Mouse (Mus musculus) heart, embryonic 11.5 days (tissue): ENCODE results near the gene Trim7. TPM values are rescaled to one million over a fixed set of nuclear protein-coding genes. Genes with fewer than 3 reads are reported as not detected.
"Not testable (repeated sequence)": the region's sequence is repeated elsewhere in the genome, so short reads cannot be mapped to it uniquely, and the experiment has no call there.

Experiments used
- ATAC-seq: fragments of 200-750 bp; cut with Nextera tagmentation; replicated peaks from 2 replicates; pipeline ENCODE4 v1.8.0; 2017; ENCODE audit warnings: moderate library complexity; ENCODE audit not compliant: insufficient number of reproducible peaks, low FRiP score, low TSS enrichment
- H3K27ac ChIP-seq: fragments of 300-500 bp; sonication (generic); 2 replicates; pipeline ENCODE4 v1.5.1; 2014; ENCODE audit warnings: mild to moderate bottlenecking, low read depth, low read length
- H3K27me3 ChIP-seq: fragments of 300-500 bp; sonication (generic); 2 replicates; pipeline ENCODE4 v1.6.1; 2014; ENCODE audit warnings: mild to moderate bottlenecking, low read length, mixed read lengths; ENCODE audit not compliant: control insufficient read depth, insufficient read depth
- H3K36me3 ChIP-seq: fragments of 300-500 bp; sonication (generic); 2 replicates; pipeline ENCODE4 v1.6.1; 2014; ENCODE audit warnings: mild to moderate bottlenecking, low read length, moderate library complexity, mixed read lengths; ENCODE audit not compliant: control insufficient read depth, insufficient read depth
- H3K4me1 ChIP-seq: fragments of 300-500 bp; sonication (generic); 2 replicates; pipeline ENCODE4 v1.6.1; 2014; ENCODE audit warnings: low read length; ENCODE audit not compliant: control insufficient read depth, insufficient read depth
- H3K4me2 ChIP-seq: fragments of 300-500 bp; sonication (generic); 2 replicates; pipeline ENCODE4 v1.6.1; 2014; ENCODE audit warnings: mild to moderate bottlenecking, moderate library complexity
- H3K4me3 ChIP-seq: fragments of 300-500 bp; sonication (generic); 2 replicates; pipeline ENCODE4 v1.5.1; 2014; ENCODE audit warnings: low read depth, low read length
- H3K9ac ChIP-seq: fragments of 300-500 bp; sonication (generic); 2 replicates; pipeline ENCODE4 v1.6.1; 2014; ENCODE audit warnings: mild to moderate bottlenecking, low read depth, low read length, moderate library complexity
- H3K9me3 ChIP-seq: fragments of 300-500 bp; sonication (generic); replicated peaks from 2 replicates; pipeline ENCODE4 v1.6.1; 2016; ENCODE audit warnings: low read length; ENCODE audit not compliant: control insufficient read depth
- WGBS: fragments of 180-500 bp; shearing (Covaris S2); extraction: QIAGEN DNeasy Blood & Tissue Kit; methylation state at CpG from one replicate; pipeline ENCODE4 v1.1.7; 2014; ENCODE audit not compliant: insufficient replicate concordance; 5-methylcytosine and 5-hydroxymethylcytosine counted together
- polyA plus RNA-seq: library from polyadenylated mRNA; unstranded; fragments of >200 nt; fragmentation: Nextera tagmentation; extraction: Ambion mirVana; gene quantifications from 2 replicates; pipeline ENCODE4 v1.2.1, GENCODE M21; 2014

The Trim7 gene
- polyA plus RNA-seq = 0.43 and 0.70 TPM in 2 replicates

DNA sequence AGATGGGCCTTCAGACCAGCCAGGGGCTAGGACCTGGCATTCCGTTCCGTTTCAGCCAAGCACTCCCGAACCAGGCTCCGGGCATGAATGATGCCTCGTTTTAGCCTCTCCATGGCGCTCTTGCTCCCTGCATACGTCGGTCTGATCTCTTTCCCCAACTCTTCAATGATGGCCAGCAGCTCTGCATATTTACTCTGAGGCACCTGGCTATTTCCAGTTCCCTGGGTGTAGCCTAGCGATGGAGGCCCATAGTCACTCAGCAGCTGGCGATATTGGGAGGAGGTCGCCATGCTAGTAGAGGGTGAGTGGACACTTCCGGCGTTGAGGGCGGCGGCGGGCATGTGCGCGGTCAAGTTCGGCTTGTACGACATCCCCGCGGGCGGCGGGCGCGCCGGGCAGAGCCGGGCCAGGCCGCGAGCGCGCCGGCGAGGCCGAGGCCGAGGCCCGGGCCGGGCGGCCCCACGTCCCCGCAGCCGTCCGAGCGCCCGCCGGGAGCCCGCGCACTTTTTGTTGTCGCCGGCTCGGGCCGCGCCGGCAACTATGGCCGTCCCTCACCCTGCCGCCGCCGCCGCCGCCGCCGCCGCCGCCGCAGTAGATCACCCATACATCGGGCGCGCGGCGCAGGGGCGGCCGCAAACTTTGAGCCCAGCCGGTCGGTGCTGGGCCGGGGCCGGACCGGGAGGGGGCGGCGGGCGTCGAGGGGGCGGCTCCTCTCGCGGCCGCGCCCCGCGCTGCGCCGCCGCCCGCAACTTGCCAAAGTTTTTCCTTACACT, at the start of gene Trim7, which contains the start of gene Gm12184:
Gene Trim7, plus strand, starts transcription at position 162 of the 773 bp plus-strand sequence.
Gene Gm12184, minus strand, starts transcription at position 677 of the 773 bp plus-strand sequence.
- Histone ChIP-seq H3K4me2 (peak within 1 kb of the TSS; percentile 66), H3K9ac (peak within 1 kb of the TSS; percentile 65; the same call in 1 of the 2 replicates), H3K4me3 (peak within 1 kb of the TSS; percentile 48)
- H3K9me3 ChIP-seq, H3K4me1 ChIP-seq, H3K27me3 ChIP-seq, H3K27ac ChIP-seq, H3K36me3 ChIP-seq: not testable (repeated sequence)
- ATAC-seq = peak; percentile 81
- under 1% methylated on average over 52 of the region's 92 CpGs for WGBS

DNA sequence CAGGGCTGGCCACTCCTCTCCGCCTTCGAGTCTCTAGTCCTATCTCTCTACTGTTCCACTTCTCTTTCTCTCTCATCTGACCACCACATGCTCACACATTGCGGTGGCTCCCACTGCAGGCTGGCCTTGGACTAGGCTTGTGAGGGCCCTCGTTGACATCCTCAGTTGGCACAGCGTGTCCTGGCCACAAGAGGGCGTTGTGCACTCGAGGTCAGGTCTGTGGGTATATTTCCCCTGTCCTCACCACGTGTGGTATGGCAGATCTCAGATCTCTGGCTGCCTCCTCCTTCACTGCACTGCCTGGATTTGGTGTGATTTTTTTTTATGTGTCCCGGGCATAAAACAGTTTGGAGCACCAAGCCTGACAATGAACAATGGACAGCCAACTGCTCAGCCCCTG, 49.3 kb upstream of the Trim7 start:
- Histone ChIP-seq H3K36me3 (no peaks in the 10 kb centered on the region), H3K9me3 (no peaks in the 10 kb centered on the region), H3K4me1 (no peaks in the 10 kb centered on the region), H3K4me3 (no peak overlapping the region), H3K27me3 (no peaks in the 10 kb centered on the region), H3K4me2 (no peak overlapping the region), H3K9ac (no peak overlapping the region), H3K27ac (no peak overlapping the region)
- ATAC-seq = no peak
- 39% methylated on average over 9 of the region's 9 CpGs for WGBS

DNA sequence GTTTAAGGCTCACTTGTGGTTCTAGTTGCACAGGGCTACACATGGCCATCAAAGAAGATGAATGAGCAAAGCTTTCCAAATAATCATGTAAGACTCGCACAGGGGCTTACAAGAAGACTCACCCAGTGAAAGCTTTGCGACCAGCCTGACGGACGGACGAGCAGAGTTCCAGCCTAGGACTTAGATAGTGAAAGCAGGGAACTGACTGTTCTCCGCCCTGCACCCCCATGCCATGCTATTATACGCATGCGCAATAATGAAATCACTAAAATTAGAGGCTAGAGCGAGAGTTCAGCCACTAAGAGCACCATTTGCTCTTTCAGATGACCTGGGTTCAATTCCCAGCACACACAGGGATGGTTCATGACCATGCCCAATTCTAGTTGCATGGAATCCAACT, 48.6 kb upstream of the Trim7 start:
- Histone ChIP-seq H3K9me3 (no peaks in the 10 kb centered on the region), H3K27me3 (no peaks in the 10 kb centered on the region), H3K4me2 (no peak overlapping the region), H3K4me1 (no peaks in the 10 kb centered on the region), H3K9ac (no peak overlapping the region), H3K27ac (no peak overlapping the region), H3K36me3 (no peaks in the 10 kb centered on the region), H3K4me3 (no peak overlapping the region)
- ATAC-seq = no peak
- 83% methylated on average over 9 of the region's 9 CpGs for WGBS

DNA sequence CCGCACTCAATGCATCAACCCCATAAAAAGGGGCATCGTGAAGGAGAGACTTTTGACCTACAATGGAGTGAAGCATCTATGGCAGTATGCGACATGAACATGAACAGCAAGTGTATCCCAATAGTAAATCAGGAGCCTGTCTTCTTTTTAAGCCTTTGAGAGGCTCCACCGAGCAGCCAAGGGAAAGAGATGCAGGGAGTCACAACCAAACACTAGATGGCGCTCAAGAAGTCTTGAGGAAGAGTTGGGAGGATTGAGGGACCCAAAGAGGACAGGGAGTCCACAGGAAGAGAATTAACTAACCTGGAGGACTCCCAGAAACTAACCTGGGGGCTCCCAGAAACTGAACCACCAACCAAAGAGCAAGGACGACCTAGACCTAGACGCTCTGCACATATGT, 46.5 kb upstream of the Trim7 start:
- 26% methylated on average over 7 of the region's 7 CpGs for WGBS
- Histone ChIP-seq H3K27me3 (no peaks in the 10 kb centered on the region), H3K36me3 (no peaks in the 10 kb centered on the region), H3K9ac (no peak overlapping the region), H3K4me2 (no peak overlapping the region), H3K9me3 (no peaks in the 10 kb centered on the region), H3K4me1 (no peaks in the 10 kb centered on the region), H3K27ac (no peak overlapping the region), H3K4me3 (no peak overlapping the region)
- ATAC-seq = no peak

DNA sequence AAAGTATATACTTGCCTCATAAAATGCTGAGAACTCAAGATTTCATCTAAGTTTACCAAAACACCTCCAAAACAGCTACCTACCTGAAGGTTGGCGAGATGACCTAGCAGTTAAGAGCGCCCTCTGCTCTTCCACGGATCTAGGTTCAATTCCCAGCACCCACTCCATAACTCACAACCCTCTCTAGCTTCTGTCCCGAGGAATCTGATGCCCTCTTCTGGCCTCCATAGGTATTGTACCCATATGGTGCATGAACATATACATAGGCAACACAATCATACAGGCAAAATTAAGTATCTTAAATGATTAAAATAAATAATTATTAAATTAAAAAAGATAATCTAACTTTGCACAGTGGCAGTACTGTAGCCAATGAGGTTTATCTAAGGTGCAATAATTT, 43.7 kb upstream of the Trim7 start:
- ATAC-seq = no peak
- Histone ChIP-seq H3K27me3 (no peaks in the 10 kb centered on the region), H3K4me2 (no peak overlapping the region), H3K4me1 (no peaks in the 10 kb centered on the region), H3K9me3 (no peaks in the 10 kb centered on the region), H3K36me3 (no peaks in the 10 kb centered on the region), H3K9ac (no peak overlapping the region), H3K4me3 (no peak overlapping the region), H3K27ac (no peak overlapping the region)
- WGBS = 87% methylated on average over 4 of the region's 4 CpGs

DNA sequence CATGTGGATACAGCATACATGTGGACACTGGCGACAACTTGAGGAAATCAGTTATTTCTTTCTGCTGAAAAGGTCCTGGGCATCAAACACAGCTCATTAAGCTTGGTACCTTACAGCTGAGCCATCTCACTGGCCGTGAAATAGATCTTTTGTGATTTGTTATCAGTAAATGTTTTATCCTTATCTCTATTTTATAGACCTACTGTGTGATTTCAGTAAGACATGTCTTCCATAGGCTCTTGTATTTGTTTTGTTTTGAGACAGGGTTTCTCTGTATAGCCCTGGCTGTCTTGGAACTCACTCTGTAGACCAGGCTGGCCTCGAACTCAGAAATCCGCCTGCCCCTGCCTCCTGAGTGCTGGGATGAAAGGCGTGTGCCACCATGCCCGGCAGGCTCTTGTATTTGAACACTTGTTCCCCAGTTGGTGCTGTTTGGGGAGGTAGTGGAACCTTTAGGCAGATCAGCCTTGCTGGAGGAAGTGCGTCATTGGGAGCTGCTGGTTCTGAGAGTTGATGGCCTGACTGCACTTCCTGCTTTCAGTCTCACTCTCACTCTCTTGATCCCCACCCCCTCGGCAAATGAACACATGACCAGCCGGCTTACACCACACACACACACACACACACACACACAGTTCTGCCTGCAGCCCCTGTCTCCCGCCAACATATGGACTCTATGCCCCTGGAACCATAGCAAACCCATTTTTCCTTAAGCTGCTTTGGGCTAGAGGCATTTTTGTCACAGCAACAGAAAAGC, 38.3 kb upstream of the Trim7 start:
- Histone ChIP-seq H3K27me3 (no peaks in the 10 kb centered on the region), H3K9me3 (no peaks in the 10 kb centered on the region), H3K4me2 (peak overlapping the region; percentile 66), H3K27ac (0 out of 2 replicates have a peak overlapping the region, but pooled peaks have one; percentile 15), H3K36me3 (no peaks in the 10 kb centered on the region), H3K4me3 (peak overlapping the region; percentile 46; the same call in 1 of the 2 replicates), H3K4me1 (no peaks in the 10 kb centered on the region), H3K9ac (no peak overlapping the region)
- ATAC-seq = no peak
- WGBS = 46% methylated on average over 10 of the region's 10 CpGs

DNA sequence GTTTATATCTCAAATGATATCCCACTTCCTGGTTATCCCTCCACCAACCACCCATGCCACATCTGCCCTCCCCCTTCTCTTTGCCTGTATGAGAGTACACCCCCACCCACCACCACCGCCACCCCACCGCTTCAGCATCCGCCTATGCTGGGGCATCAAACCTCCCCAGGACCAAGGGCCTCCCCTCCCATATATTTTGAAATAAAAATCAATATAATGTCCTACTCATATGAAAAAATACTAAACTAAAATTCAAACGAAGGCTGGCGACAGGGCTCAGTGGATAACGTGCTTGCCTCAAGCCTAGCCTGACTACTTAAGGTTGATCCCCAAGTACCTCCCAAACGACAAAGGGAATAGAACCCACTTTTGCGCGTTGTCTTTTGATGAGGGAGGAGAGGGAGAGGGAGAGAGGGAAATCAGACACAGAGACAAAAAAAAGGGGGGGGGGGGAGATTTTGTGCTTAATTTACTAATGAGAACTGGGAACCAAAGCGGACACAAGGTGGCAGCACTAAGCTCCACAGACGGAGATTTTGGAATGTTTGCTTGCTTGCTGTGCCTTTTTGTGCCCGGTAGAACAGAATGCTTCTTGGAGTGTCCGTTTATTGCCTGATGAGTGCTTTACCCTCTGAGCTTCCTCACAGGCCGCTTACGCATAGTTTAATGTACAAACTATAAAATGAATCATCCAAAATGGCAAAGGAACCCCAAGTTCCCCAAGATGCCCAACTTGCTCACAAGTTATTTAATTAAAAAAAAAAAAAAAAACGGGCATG, 37.4 kb upstream of the Trim7 start:
- peak overlapping the region; percentile 46 for H3K4me3 ChIP-seq
- no peaks in the 10 kb centered on the region for H3K4me1 ChIP-seq
- no peak overlapping the region for H3K27ac ChIP-seq
- H3K36me3 ChIP-seq = no peaks in the 10 kb centered on the region
- ATAC-seq = no peak
- H3K9me3 ChIP-seq = no peaks in the 10 kb centered on the region
- H3K27me3 ChIP-seq = no peaks in the 10 kb centered on the region
- peak overlapping the region; percentile 52 for H3K9ac ChIP-seq
- peak overlapping the region; percentile 66 for H3K4me2 ChIP-seq
- 9% methylated on average over 16 of the region's 16 CpGs for WGBS

DNA sequence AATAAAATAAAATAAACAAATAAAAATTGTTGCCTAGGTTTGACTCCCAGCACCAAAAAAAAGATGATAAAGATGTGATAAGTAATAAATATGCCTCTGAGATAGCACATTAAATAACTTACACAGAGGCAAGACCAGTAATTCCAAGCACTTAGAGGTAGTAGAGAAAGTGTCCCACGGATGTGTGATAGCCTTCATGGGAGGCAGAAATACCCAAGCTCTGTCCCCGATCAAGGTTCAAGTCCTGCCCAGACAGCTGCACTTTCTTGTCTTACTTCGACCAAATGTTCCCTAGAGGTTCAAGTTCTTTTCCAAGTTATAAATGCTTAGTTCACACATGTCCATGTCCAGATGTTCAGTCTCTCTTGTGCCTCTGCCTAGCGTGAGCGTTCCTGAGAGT, 36.7 kb upstream of the Trim7 start:
- Histone ChIP-seq H3K36me3 (no peaks in the 10 kb centered on the region), H3K4me2 (no peak overlapping the region), H3K4me3 (no peak overlapping the region), H3K9me3 (no peaks in the 10 kb centered on the region), H3K9ac (no peak overlapping the region), H3K27me3 (no peaks in the 10 kb centered on the region), H3K4me1 (no peaks in the 10 kb centered on the region), H3K27ac (no peak overlapping the region)
- WGBS = 87% methylated on average over 5 of the region's 5 CpGs
- no peak for ATAC-seq
